Mouse (Mus musculus): ENCODE data around the gene Clip2.

GRCm38 (mm10) chr5:134502591-134502990, 49.6 kb downstream of the Clip2 start:
- no peak for TF ChIP-seq CTCF (IDR thresholded peaks at IDR 0.05; ENCODE audit: borderline replicate concordance, insufficient read depth, low read length)
- no peak for TF ChIP-seq POLR2A (IDR thresholded peaks at IDR 0.05; ENCODE audit: low read depth, low read length)
